Mouse (Mus musculus) G1E (cell line): ENCODE measurements around the gene Slc24a2. TPM values are rescaled to one million over a fixed set of nuclear protein-coding genes. Genes with fewer than 3 reads are reported as not detected.

Experiments used
- ATAC-seq: 2 replicates; pipeline ENCODE4 v1.8.0; 2016; ENCODE audit warnings: mild to moderate bottlenecking; ENCODE audit not compliant: insufficient number of reproducible peaks, poor library complexity, low FRiP score, severe bottlenecking; ENCODE audit errors: extremely low read depth
- DNase-seq: peaks from one replicate; pipeline ENCODE4 v3.0.0; 2012; ENCODE audit warnings: low spot score
- H3K27me3 ChIP-seq: 2 replicates; pipeline ENCODE4 v1.6.1; 2012; ENCODE audit warnings: mild to moderate bottlenecking, low read length, inconsistent platforms; ENCODE audit not compliant: insufficient read depth
- H3K36me3 ChIP-seq: replicated peaks from 2 replicates; pipeline ENCODE3; 2012; ENCODE audit warnings: mild to moderate bottlenecking, inconsistent platforms
- H3K4me1 ChIP-seq: 2 replicates; pipeline ENCODE4 v1.6.1; 2012; ENCODE audit warnings: low read depth, low read length, inconsistent platforms, mixed read lengths; ENCODE audit not compliant: insufficient read depth
- H3K4me3 ChIP-seq: 2 replicates; pipeline ENCODE4 v1.5.1; 2012; ENCODE audit warnings: low read depth, mild to moderate bottlenecking, inconsistent platforms, low read length, moderate library complexity, mixed read lengths
- H3K9me3 ChIP-seq: replicated peaks from 2 replicates; pipeline ENCODE4 v1.6.1; 2012; ENCODE audit warnings: inconsistent platforms
- CTCF ChIP-seq: IDR thresholded peaks from 2 replicates; pipeline ENCODE4 v1.5.1; 2012; ENCODE audit warnings: low read depth, low read length, inconsistent platforms, mixed read lengths
- GATA1 ChIP-seq: IDR thresholded peaks from 2 replicates; pipeline ENCODE4 v1.6.1; 2012; ENCODE audit warnings: borderline replicate concordance, low read length, inconsistent platforms, mixed read lengths
- GATA2 ChIP-seq: IDR thresholded peaks from 2 replicates; pipeline ENCODE4 v1.6.1; 2012; ENCODE audit warnings: low read depth, low read length, inconsistent platforms, borderline replicate concordance
- POLR2AphosphoS5 ChIP-seq: IDR thresholded peaks from 2 replicates; pipeline ENCODE4 v1.6.1; 2012; ENCODE audit warnings: low read depth, low read length, inconsistent platforms; ENCODE audit not compliant: insufficient replicate concordance
- TAL1 ChIP-seq: conservative IDR thresholded peaks from 2 replicates; pipeline ENCODE4 v1.6.1; 2012; ENCODE audit warnings: low read depth, low read length, inconsistent platforms, mixed read lengths
- polyA plus RNA-seq: library from polyadenylated mRNA; stranded (reverse); fragments of >175 nt; gene quantifications from 2 replicates; pipeline ENCODE4 v1.2.3, GENCODE M21; 2012
- total RNA-seq, 2 experiments: library from RNA; stranded (forward) in 1 of 2; stranded (reverse) in 1 of 2; fragments of 200-1000 nt in 1 of 2; fragments of >200 nt in 1 of 2; fragmentation: Nextera tagmentation in 1 of 2; gene quantifications; 2 replicates each; pipeline ENCODE4 v1.2.3; 2014 to 2017

Slc24a2 gene
- total and polyA plus RNA-seq, 3 experiments = 0.55 TPM; not detected in 2

DNA sequence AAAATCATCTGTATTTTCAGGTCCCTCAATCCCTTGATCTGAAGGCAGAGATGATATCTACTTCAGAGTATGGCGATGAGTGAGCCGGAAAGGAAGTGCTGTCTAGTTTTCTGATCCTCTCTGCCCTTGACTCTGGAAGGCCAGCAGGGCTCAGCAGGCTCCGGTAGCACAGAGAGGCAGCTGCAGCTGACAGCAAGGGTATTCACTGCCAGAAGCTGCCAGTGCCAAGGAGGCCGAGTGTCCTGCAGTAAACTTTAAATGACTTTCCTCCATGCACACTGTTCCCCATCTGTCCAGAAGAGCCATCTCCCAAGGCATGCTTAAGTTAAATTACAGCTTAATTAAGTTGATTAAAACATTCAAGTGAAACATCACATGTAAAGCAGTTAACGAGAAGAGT, 12.1 kb downstream of the Slc24a2 start:
- no peak for ATAC-seq
- no peak for TF ChIP-seq CTCF
- TF ChIP-seq GATA1 = no peak
- no peak for TF ChIP-seq POLR2AphosphoS5
- no peak for TF ChIP-seq GATA2
- TF ChIP-seq TAL1 = no peak
- no peaks in the 10 kb centered on the region for H3K36me3 ChIP-seq

DNA sequence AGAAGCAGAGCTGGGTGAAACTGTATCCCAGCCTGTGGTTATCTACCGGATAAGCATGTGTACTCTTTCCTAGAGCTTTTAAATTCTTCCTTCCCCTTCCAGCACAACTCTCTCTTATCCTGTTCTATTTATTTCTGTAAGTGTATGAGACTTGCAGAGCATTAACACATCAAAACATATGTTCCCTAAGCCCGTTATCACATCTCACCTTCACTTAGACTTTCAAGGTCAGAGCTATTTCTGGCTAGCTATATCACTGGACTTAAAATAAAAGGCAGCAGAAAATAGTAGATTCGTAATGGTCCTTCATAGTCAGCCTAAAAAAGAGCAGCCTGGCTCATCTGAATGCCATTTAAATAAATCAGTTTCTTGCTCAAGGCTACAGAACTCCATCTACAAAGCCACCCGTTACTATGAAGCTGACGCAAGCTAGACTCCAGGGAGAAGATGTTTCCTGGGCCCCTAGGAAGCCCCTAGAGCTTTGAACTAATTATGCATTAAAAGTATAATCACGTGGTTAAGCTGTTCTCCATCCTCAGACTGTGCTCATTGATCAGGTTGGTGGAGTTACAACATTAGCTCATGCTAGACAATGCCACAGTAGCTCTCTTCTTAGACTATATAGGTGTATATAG, 18.8 kb downstream of the Slc24a2 start:
- no peak for ATAC-seq
- no peak overlapping the region for H3K4me3 ChIP-seq
- no peaks in the 10 kb centered on the region for H3K27me3 ChIP-seq
- no peak for DNase-seq
- TF ChIP-seq CTCF = no peak
- no peak for TF ChIP-seq GATA1
- no peak for TF ChIP-seq GATA2
- TF ChIP-seq POLR2AphosphoS5 = no peak
- TF ChIP-seq TAL1 = no peak
- no peaks in the 10 kb centered on the region for H3K4me1 ChIP-seq
- no peaks in the 10 kb centered on the region for H3K36me3 ChIP-seq
- H3K9me3 ChIP-seq = peaks cover 2% of the 10 kb centered on the region; the same call in 1 of the 2 replicates

More for the DNA sequence above, 12.1 kb downstream of the Slc24a2 start:
- DNase-seq = no peak
- H3K9me3 ChIP-seq = peaks cover 3% of the 10 kb centered on the region; the same call in 1 of the 2 replicates
- H3K4me3 ChIP-seq = no peak overlapping the region
- no peaks in the 10 kb centered on the region for H3K4me1 ChIP-seq
- no peaks in the 10 kb centered on the region for H3K27me3 ChIP-seq

DNA sequence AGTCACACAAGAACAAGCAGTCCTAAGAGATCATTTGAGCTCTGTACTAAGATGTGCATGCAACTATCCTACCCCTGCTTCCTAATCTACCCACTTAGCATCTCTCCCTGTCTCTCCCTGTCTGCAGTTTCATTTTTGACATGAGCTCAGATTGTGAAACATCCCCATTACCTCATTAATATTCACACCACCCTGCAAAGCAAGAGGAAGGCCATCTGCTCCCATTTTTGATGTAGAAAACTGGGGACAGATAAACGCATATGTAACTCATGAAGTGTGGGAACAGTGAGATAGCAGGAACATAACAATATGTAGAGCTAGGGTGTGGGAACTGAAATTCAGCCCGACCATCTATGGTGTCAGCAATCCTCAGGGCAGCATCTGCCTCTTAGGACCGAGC, 19.7 kb downstream of the Slc24a2 start:
- TF ChIP-seq POLR2AphosphoS5 = no peak
- TF ChIP-seq GATA1 = no peak
- TF ChIP-seq TAL1 = no peak
- no peak for TF ChIP-seq GATA2
- TF ChIP-seq CTCF = no peak
- Histone ChIP-seq H3K4me3 (no peak overlapping the region), H3K9me3 (peaks cover 2% of the 10 kb centered on the region; the same call in 1 of the 2 replicates), H3K4me1 (no peaks in the 10 kb centered on the region), H3K27me3 (no peaks in the 10 kb centered on the region), H3K36me3 (no peaks in the 10 kb centered on the region)
- ATAC-seq (no peak), DNase-seq (no peak)

DNA sequence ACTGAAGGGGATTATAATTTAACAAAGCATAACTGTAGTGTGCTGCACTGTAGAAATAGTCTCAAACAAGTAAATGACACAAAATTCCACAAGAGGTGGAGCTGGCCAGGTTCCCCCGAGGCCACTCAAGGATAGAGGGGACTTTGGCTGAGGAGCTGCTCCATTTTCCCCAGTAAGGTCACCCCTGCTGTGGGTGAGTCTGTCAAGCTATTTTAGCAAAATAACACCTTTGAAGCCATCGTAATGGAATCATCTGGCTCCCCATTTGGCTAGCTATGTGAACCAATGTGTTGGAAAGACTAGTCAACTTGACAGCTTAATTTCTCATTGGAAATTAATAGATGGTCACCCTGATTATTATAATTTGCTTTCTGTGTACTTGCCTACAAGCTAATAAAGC, 28.2 kb downstream of the Slc24a2 start:
- Histone ChIP-seq H3K27me3 (no peaks in the 10 kb centered on the region), H3K9me3 (peaks cover 8% of the 10 kb centered on the region), H3K4me1 (no peaks in the 10 kb centered on the region), H3K36me3 (no peaks in the 10 kb centered on the region), H3K4me3 (no peak overlapping the region)
- ATAC-seq (no peak), DNase-seq (no peak)
- TF ChIP-seq GATA2 (no peak), CTCF (no peak), TAL1 (no peak), GATA1 (no peak), POLR2AphosphoS5 (no peak)

DNA sequence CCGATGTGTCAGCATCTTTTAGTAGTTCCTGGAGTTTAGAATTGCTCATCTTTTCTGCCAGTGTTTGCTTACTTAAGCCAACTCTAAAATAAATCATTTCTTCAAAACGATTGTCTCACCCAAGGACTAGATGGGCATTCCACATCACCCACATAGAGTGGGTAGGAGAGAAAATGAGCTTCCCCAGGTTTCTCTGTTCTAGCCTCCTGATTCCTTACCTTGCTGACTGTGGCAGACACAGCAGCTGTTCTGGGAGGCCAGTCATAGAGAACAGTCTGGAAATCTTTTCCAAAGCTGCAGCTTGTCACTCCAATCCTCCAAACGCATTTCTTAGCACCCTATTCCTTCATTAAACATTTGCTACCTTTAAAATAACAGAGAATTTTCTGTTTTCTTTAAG, 29.0 kb downstream of the Slc24a2 start:
- ATAC-seq = no peak
- Histone ChIP-seq H3K4me1 (no peaks in the 10 kb centered on the region), H3K36me3 (no peaks in the 10 kb centered on the region), H3K9me3 (peaks cover 8% of the 10 kb centered on the region), H3K4me3 (no peak overlapping the region), H3K27me3 (no peaks in the 10 kb centered on the region)
- DNase-seq = no peak
- no peak for TF ChIP-seq GATA2
- TF ChIP-seq POLR2AphosphoS5 = no peak
- TF ChIP-seq GATA1 = no peak
- no peak for TF ChIP-seq CTCF
- TF ChIP-seq TAL1 = no peak

DNA sequence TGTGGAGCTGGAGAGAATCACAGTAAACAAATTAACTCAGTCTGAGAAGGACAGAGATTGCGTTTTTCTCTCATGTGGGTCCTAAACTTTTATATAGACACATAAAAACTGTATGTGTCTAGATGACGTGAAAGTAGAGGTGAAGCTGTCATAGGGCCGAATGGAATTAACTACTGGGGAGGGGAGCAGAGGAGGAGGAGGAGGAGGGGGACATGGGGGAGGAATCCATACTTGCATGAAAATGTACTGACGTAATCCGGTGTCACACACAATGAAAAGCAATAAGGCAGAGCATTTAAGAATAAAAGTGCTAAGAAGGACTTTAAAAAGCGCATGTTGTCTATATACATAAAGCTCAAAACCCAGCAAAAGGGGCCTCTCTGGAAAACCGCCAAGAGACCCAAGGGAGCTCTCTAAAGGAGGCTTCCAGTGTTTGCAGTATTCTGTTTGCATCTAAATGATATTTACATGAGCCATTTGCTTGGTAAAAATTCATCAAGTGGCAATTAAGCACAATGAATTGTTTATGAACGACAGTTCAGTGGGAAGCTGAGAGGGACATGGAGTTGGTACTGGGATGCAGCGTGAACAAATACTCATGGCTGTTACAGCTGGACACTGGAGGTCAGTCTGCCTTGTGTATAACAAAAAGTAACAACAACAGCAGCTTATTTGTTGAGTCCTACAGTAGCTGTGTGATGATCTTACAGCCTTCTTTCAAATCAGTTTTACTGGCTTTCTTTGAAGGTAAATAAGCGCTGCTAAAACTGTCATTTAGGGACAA, 45.9 kb downstream of the Slc24a2 start:
- no peak overlapping the region for H3K4me3 ChIP-seq
- no peaks in the 10 kb centered on the region for H3K9me3 ChIP-seq
- H3K36me3 ChIP-seq = no peaks in the 10 kb centered on the region
- ATAC-seq (no peak), DNase-seq (no peak)
- no peaks in the 10 kb centered on the region for H3K27me3 ChIP-seq
- TF ChIP-seq GATA1 (no peak), POLR2AphosphoS5 (no peak), TAL1 (no peak), CTCF (no peak), GATA2 (no peak)
- no peaks in the 10 kb centered on the region for H3K4me1 ChIP-seq
